Mouse (Mus musculus) heart, postnatal 0 days (tissue): ENCODE measurements around the gene Zfhx3.

Experiments
- CTCF ChIP-seq: IDR thresholded peaks from 2 replicates; pipeline ENCODE4 v1.5.1; 2016; ENCODE audit warnings: antibody characterized with exemption, control low read depth, low read depth
- EP300 ChIP-seq: IDR thresholded peaks from 2 replicates; pipeline ENCODE4 v1.6.1; 2016; ENCODE audit warnings: antibody characterized with exemption, low read depth

- no peak for TF ChIP-seq CTCF
- TF ChIP-seq EP300, result no peak
These were observed 835.6 kb downstream of the Zfhx3 start for GRCm38 (mm10) chr8:108778063-108778462.
